Mouse (Mus musculus) brain, embryonic 14.5 days (tissue): ENCODE data around the gene Slc6a1.

Experiments
- CTCF ChIP-seq: fragments of 200-500 bp; IDR thresholded peaks from 2 replicates; pipeline ENCODE4 v1.5.1; 2012; ENCODE audit warnings: inconsistent platforms, mild to moderate bottlenecking, moderate library complexity, borderline replicate concordance; ENCODE audit not compliant: insufficient read depth, insufficient read length; ENCODE audit errors: extremely low read depth
- POLR2A ChIP-seq: fragments of 200-500 bp; IDR thresholded peaks from 2 replicates; pipeline ENCODE4 v1.6.1; 2012; ENCODE audit warnings: mild to moderate bottlenecking, inconsistent platforms, borderline replicate concordance; ENCODE audit not compliant: poor library complexity, insufficient read depth, insufficient read length, severe bottlenecking; ENCODE audit errors: extremely low read depth

GRCm38 (mm10) chr6:114272279-114272678 is 10.2 kb upstream of the Slc6a1 start:
- TF ChIP-seq CTCF (no peak), POLR2A (no peak)
